Mouse (Mus musculus): ENCODE data around the gene Magi1. TPM values are rescaled to one million over a fixed set of nuclear protein-coding genes. Genes with fewer than 3 reads are reported as not detected.

Magi1 gene
- total and polyA plus RNA-seq, 3 experiments, result not detected

DNA sequence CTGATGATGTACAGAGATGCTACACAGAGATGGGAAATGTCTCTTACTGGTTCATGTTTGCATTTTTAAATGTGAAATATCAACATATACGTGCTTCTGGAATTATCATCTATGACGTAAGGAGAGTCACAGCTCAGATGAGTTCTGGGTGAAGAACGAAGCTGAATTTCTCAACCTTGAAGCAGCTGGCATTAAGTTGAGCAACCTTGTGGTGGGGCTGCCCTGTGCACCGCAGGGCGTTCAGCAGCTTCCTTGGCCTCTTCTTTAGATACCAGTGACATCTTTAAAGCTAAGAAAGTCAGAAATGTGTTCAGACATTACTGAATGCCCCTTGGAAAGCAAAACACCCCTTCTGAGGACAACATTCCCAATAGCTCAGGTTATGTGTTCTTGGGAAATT, 656.5 kb downstream of the Magi1 start:
- H3K4me1 ChIP-seq (ENCODE audit: control insufficient read depth in 1 of 2, insufficient read depth in 2 of 2, low read length in 2 of 2), result no peaks in the 10 kb centered on the region
- no peaks in the 10 kb centered on the region for H3K9me3 ChIP-seq (replicated peaks; ENCODE audit: insufficient read depth, low read length)
- no peak for DNase-seq (ENCODE audit: low read depth, low spot score)
- no peaks in the 10 kb centered on the region for H3K79me2 ChIP-seq (ENCODE audit: control insufficient read depth, insufficient read depth, low read length, poor library complexity)
- H3K27ac ChIP-seq (ENCODE audit: control insufficient read depth, low read depth, low read length), result no peak overlapping the region
- no peak for TF ChIP-seq TAL1 (IDR thresholded peaks at IDR 0.05; ENCODE audit: low read length)
- no peak for TF ChIP-seq GABPA (IDR thresholded peaks at IDR 0.05; ENCODE audit: low read depth, low read length)
- TF ChIP-seq MEF2A (IDR thresholded peaks at IDR 0.05; ENCODE audit: extremely low read depth, insufficient replicate concordance, low read depth, low read length, poor library complexity, severe bottlenecking), result no peak
- no peak for TF ChIP-seq MAFK (IDR thresholded peaks at IDR 0.05; ENCODE audit: borderline replicate concordance, low read depth, low read length)
- TF ChIP-seq MXI1 (IDR thresholded peaks at IDR 0.05; ENCODE audit: low read depth, low read length), result no peak
- TF ChIP-seq MAZ (IDR thresholded peaks at IDR 0.05; ENCODE audit: low read depth, low read length), result no peak
- TF ChIP-seq SIN3A (IDR thresholded peaks at IDR 0.05; ENCODE audit: low read length), result no peak
- TF ChIP-seq CHD2 (IDR thresholded peaks at IDR 0.05; ENCODE audit: low read length), result no peak
- no peak for TF ChIP-seq POLR2A (IDR thresholded peaks at IDR 0.05; ENCODE audit: control insufficient read depth in 1 of 2, insufficient read depth in 1 of 2, low read depth in 1 of 2, low read length in 2 of 2, poor library complexity in 1 of 2)
- TF ChIP-seq EP300 (IDR thresholded peaks at IDR 0.05; ENCODE audit: low read depth in 1 of 2, low read length in 2 of 2), result no peak
- TF ChIP-seq KAT2A (conservative IDR thresholded peaks at IDR 0.05; ENCODE audit: low read depth, low read length), result no peak
- TF ChIP-seq USF2 (IDR thresholded peaks at IDR 0.05; ENCODE audit: borderline replicate concordance in 1 of 2, insufficient read depth in 1 of 2, low read depth in 1 of 2, low read length in 2 of 2), result no peak
- no peak for TF ChIP-seq MAX (IDR thresholded peaks at IDR 0.05; ENCODE audit: low read length)
- TF ChIP-seq CTCF (IDR thresholded peaks at IDR 0.05 in 2 of 3, conservative IDR thresholded peaks at IDR 0.05 in 1 of 3; ENCODE audit: control insufficient read depth in 1 of 3, insufficient read depth in 1 of 3, low read depth in 2 of 3, low read length in 3 of 3, poor library complexity in 1 of 3, severe bottlenecking in 1 of 3), result no peak
- no peak for TF ChIP-seq POLR2AphosphoS2 (IDR thresholded peaks at IDR 0.05; ENCODE audit: low read length)
- TF ChIP-seq POLR2AphosphoS5 (IDR thresholded peaks at IDR 0.05; ENCODE audit: borderline replicate concordance, low read depth, low read length), result no peak
- no peak for TF ChIP-seq UBTF (IDR thresholded peaks at IDR 0.05; ENCODE audit: borderline replicate concordance, insufficient read depth, low read depth, low read length)
- TF ChIP-seq SMC3 (IDR thresholded peaks at IDR 0.05; ENCODE audit: low read depth, low read length), result no peak
- no peak for TF ChIP-seq RCOR1 (IDR thresholded peaks at IDR 0.05; ENCODE audit: low read depth, low read length)
- no peak for TF ChIP-seq TBP (IDR thresholded peaks at IDR 0.05; ENCODE audit: low read depth, low read length)
- no peaks in the 10 kb centered on the region for H3K36me3 ChIP-seq (ENCODE audit: control insufficient read depth in 1 of 2, insufficient read depth in 2 of 2, low read length in 2 of 2)
- no peak overlapping the region for H3K4me3 ChIP-seq (ENCODE audit: control insufficient read depth in 1 of 2, insufficient read depth in 1 of 2, low read depth in 2 of 2, low read length in 2 of 2)
- H3K9ac ChIP-seq (ENCODE audit: control insufficient read depth, low read depth, low read length, poor library complexity, severe bottlenecking), result no peak overlapping the region
- H3K27me3 ChIP-seq (ENCODE audit: control insufficient read depth in 1 of 2, insufficient read depth in 2 of 2, low read length in 2 of 2), result no peaks in the 10 kb centered on the region

Other genes with a start within 250 kb of the Magi1 start
- gene Slc25a26, start 216.4 kb upstream of the Magi1 start, total RNA-seq (2012; rRNA removed), result 6.2 and 8.1 TPM in 2 replicates
- 10 to 100 TPM in 1 of 2 experiments, not detected in 1; 11.5 TPM for gene Slc25a26, start 216.4 kb upstream of the Magi1 start, polyA plus RNA-seq (2012; ENCODE audit: insufficient read depth in 1 of 2, insufficient read length in 2 of 2, low read depth in 1 of 2, low replicate concordance in 2 of 2, missing spikeins in 1 of 2)

Measured in MEL (cell line).